Mouse (Mus musculus) cerebellum, adult 2 months (tissue): Measurements from ENCODE around the gene Nmnat2.

Experiments
- CTCF ChIP-seq: fragments of 200-500 bp; IDR thresholded peaks from 2 replicates; pipeline ENCODE4 v1.5.1; 2011; ENCODE audit warnings: low read depth, mild to moderate bottlenecking, control low read depth, low read length, moderate library complexity, borderline replicate concordance; ENCODE audit not compliant: insufficient read depth
- POLR2A ChIP-seq: fragments of 200-500 bp; IDR thresholded peaks from 2 replicates; pipeline ENCODE4 v1.6.1; 2011; ENCODE audit warnings: low read length, control low read depth, borderline replicate concordance; ENCODE audit not compliant: insufficient read depth

GRCm38 (mm10) chr1:153093172-153093571 is 138.4 kb downstream of the Nmnat2 start:
- TF ChIP-seq CTCF (no peak), POLR2A (no peak)
